Mouse (Mus musculus): ENCODE data around the gene Rnase12. TPM values are rescaled to one million over a fixed set of nuclear protein-coding genes. Genes with fewer than 3 reads are reported as not detected.

Rnase12 gene
- polyA plus RNA-seq, 1 experiment from 2014 or later, result 0.99 TPM

DNA sequence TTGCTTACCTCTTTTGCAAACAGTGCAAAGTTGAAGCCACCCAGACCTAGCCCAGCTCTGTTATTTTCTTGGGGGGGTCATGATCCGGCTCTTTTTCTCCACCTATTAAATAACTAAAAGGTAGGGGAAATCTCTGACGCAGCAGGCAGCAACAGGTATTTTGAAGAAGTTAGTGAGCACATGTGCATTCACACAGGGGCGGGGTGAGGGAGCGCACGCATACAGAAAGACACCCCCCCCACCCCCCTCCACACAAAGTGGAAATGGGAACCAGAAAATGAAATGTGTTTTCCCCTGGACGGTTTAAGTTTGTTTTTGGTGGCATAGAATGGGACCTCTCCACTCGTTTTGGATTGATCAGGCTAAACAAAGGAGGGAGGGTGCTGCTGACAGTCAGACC lies 26.3 kb upstream of the Rnase12 start:
- peak overlapping the region; percentile 60 for H3K4me3 ChIP-seq
- H3K9ac ChIP-seq, result peak overlapping the region; percentile 80; the same call in 1 of the 2 replicates
- H3K27me3 ChIP-seq (replicated peaks), result peaks cover 28% of the 10 kb centered on the region; the same call in 1 of the 2 replicates
- H3K9me3 ChIP-seq, result no peaks in the 10 kb centered on the region
- H3K36me3 ChIP-seq, result no peaks in the 10 kb centered on the region
- WGBS, result 18% methylated on average over 7 of the region's 7 CpGs
- peak overlapping the region; percentile 72 for H3K4me2 ChIP-seq
- H3K4me1 ChIP-seq, result peaks cover 11% of the 10 kb centered on the region; the same call in 1 of the 2 replicates
- H3K27ac ChIP-seq (replicated peaks), result no peak overlapping the region
- no peak for ATAC-seq (ENCODE audit: extremely low read depth, insufficient number of reproducible peaks, low FRiP score, low TSS enrichment)

- Histone ChIP-seq H3K4me1 (peaks cover 11% of the 10 kb centered on the region; the same call in 1 of the 2 replicates), H3K36me3 (no peaks in the 10 kb centered on the region), H3K9ac (peak overlapping the region; percentile 80), H3K27ac (replicated peaks) (no peak overlapping the region), H3K27me3 (replicated peaks) (peaks cover 30% of the 10 kb centered on the region; the same call in 1 of the 2 replicates), H3K9me3 (no peaks in the 10 kb centered on the region), H3K4me3 (peak overlapping the region; percentile 60), H3K4me2 (peak overlapping the region; percentile 72)
- peak; percentile 37; the same call in 1 of the 2 replicates for ATAC-seq (ENCODE audit: extremely low read depth, insufficient number of reproducible peaks, low FRiP score, low TSS enrichment)
- WGBS, result 3% methylated on average over 40 of the region's 40 CpGs
Measured at GRCm38 (mm10) chr14:51082599-51083581, 25.4 kb upstream of the Rnase12 start.

DNA sequence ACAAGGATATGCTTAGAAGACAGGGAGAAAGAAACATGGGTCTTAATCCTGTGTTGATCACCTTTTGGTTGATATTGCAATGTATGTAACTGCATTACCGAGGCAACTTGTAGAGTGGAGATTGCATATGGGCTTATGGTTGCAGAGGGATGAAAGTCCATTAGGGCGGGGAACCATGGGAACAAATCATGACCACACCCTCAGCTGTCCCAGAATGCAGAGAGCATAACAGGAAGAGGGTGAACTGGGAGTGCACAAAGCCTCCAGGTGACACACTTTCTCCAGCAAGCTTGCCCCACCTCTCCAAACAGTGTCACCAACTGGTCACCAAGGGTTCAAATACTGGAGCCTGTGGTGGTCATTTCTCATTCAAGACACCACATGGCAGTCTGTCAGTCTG lies 23.6 kb upstream of the Rnase12 start:
- no peaks in the 10 kb centered on the region for H3K9me3 ChIP-seq
- H3K27me3 ChIP-seq (replicated peaks), result peaks cover 30% of the 10 kb centered on the region; the same call in 1 of the 2 replicates
- no peak for ATAC-seq (ENCODE audit: extremely low read depth, insufficient number of reproducible peaks, low FRiP score, low TSS enrichment)
- no peak overlapping the region for H3K9ac ChIP-seq
- no peaks in the 10 kb centered on the region for H3K36me3 ChIP-seq
- WGBS, result 74% methylated on average over 2 of the region's 2 CpGs
- peaks cover 8% of the 10 kb centered on the region; the same call in 1 of the 2 replicates for H3K4me1 ChIP-seq
- H3K4me3 ChIP-seq, result no peak overlapping the region
- no peak overlapping the region for H3K27ac ChIP-seq (replicated peaks)
- H3K4me2 ChIP-seq, result no peak overlapping the region

GRCm38 (mm10) chr14:51079180-51079579 lies 21.7 kb upstream of the Rnase12 start:
- Histone ChIP-seq H3K9me3 (no peaks in the 10 kb centered on the region), H3K9ac (no peak overlapping the region), H3K27me3 (replicated peaks) (peaks cover 27% of the 10 kb centered on the region; the same call in 1 of the 2 replicates), H3K27ac (replicated peaks) (no peak overlapping the region), H3K4me2 (no peak overlapping the region), H3K4me1 (peaks cover 8% of the 10 kb centered on the region; the same call in 1 of the 2 replicates), H3K4me3 (no peak overlapping the region), H3K36me3 (no peaks in the 10 kb centered on the region)
- ATAC-seq (ENCODE audit: extremely low read depth, insufficient number of reproducible peaks, low FRiP score, low TSS enrichment), result no peak
- WGBS, result 70% methylated on average over 1 of the region's 1 CpGs

GRCm38 (mm10) chr14:51074335-51074734 lies 16.9 kb upstream of the Rnase12 start, which contains the start of gene Olfr750:
Olfr750 (minus strand) TSS chr14:51074435.
- H3K9ac ChIP-seq, result no peak within 1 kb of the TSS
- H3K36me3 ChIP-seq, result no peaks in the 10 kb centered on the region
- no peak within 1 kb of the TSS for H3K4me3 ChIP-seq
- ATAC-seq (ENCODE audit: extremely low read depth, insufficient number of reproducible peaks, low FRiP score, low TSS enrichment), result no peak
- no peak within 1 kb of the TSS for H3K4me2 ChIP-seq
- no peak within 1 kb of the TSS for H3K27ac ChIP-seq (replicated peaks)
- no peaks in the 10 kb centered on the region for H3K9me3 ChIP-seq
- 73% methylated on average over 3 of the region's 3 CpGs for WGBS
- H3K27me3 ChIP-seq (replicated peaks), result peaks cover 22% of the 10 kb centered on the region
- no peaks in the 10 kb centered on the region for H3K4me1 ChIP-seq

DNA sequence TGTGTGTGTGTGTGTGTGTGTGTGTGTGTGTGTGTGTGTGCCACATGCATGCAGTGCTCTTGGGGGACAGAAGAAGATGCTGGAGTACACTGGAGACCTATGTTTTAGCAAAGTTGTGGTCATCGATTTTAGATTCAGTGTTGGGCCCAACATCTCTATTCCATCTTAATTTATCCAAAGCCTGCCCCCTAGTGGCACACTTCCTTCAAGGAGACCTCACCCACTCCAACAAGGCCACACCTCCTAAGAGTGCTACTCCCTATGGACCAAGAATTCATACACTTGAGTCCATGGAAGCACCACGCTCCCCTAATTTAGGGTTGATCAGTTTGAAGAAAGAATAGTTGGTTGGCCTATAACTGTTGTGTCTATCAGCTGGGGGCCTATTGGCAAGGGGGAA lies 12.2 kb upstream of the Rnase12 start:
- no peak for ATAC-seq (ENCODE audit: extremely low read depth, insufficient number of reproducible peaks, low FRiP score, low TSS enrichment)
- Histone ChIP-seq H3K9me3 (no peaks in the 10 kb centered on the region), H3K27ac (replicated peaks) (no peak overlapping the region), H3K9ac (no peak overlapping the region), H3K4me2 (no peak overlapping the region), H3K36me3 (no peaks in the 10 kb centered on the region), H3K27me3 (replicated peaks) (peaks cover 10% of the 10 kb centered on the region), H3K4me1 (0 out of 2 replicates have a peak, but pooled peaks cover 4% of the 10 kb centered on the region), H3K4me3 (no peak overlapping the region)
- 86% methylated on average over 2 of the region's 2 CpGs for WGBS

GRCm38 (mm10) chr14:51068956-51069355 lies 11.5 kb upstream of the Rnase12 start:
- WGBS, result 80% methylated on average over 5 of the region's 5 CpGs
- Histone ChIP-seq H3K9ac (no peak overlapping the region), H3K4me2 (no peak overlapping the region), H3K4me3 (no peak overlapping the region), H3K27me3 (replicated peaks) (peaks cover 10% of the 10 kb centered on the region), H3K36me3 (no peaks in the 10 kb centered on the region), H3K27ac (replicated peaks) (no peak overlapping the region), H3K9me3 (no peaks in the 10 kb centered on the region), H3K4me1 (0 out of 2 replicates have a peak, but pooled peaks cover 4% of the 10 kb centered on the region)
- no peak for ATAC-seq (ENCODE audit: extremely low read depth, insufficient number of reproducible peaks, low FRiP score, low TSS enrichment)

- H3K27me3 ChIP-seq (replicated peaks), result no peaks in the 10 kb centered on the region
- no peak overlapping the region for H3K27ac ChIP-seq (replicated peaks)
- no peak for ATAC-seq (ENCODE audit: extremely low read depth, insufficient number of reproducible peaks, low FRiP score, low TSS enrichment)
- H3K4me3 ChIP-seq, result no peak overlapping the region
- H3K9me3 ChIP-seq, result no peaks in the 10 kb centered on the region
- H3K9ac ChIP-seq, result no peak overlapping the region
- no peaks in the 10 kb centered on the region for H3K36me3 ChIP-seq
- H3K4me2 ChIP-seq, result no peak overlapping the region
- 86% methylated on average over 5 of the region's 5 CpGs for WGBS
- peaks cover 10% of the 10 kb centered on the region for H3K4me1 ChIP-seq
Measured at GRCm38 (mm10) chr14:51060761-51061160, 3.3 kb upstream of the Rnase12 start.

- ATAC-seq (ENCODE audit: extremely low read depth, insufficient number of reproducible peaks, low FRiP score, low TSS enrichment), result no peak
- no peak overlapping the region for H3K9ac ChIP-seq
- peaks cover 32% of the 10 kb centered on the region for H3K4me1 ChIP-seq
- no peaks in the 10 kb centered on the region for H3K36me3 ChIP-seq
- 0 out of 2 replicates have a peak overlapping the region, but pooled peaks have one; percentile 24 for H3K4me2 ChIP-seq
- 69% methylated on average over 13 of the region's 13 CpGs for WGBS
- no peaks in the 10 kb centered on the region for H3K9me3 ChIP-seq
- no peak overlapping the region for H3K27ac ChIP-seq (replicated peaks)
- no peak overlapping the region for H3K4me3 ChIP-seq
- H3K27me3 ChIP-seq (replicated peaks), result no peaks in the 10 kb centered on the region
Measured at GRCm38 (mm10) chr14:51054243-51055237, 2.9 kb downstream of the Rnase12 start.

DNA sequence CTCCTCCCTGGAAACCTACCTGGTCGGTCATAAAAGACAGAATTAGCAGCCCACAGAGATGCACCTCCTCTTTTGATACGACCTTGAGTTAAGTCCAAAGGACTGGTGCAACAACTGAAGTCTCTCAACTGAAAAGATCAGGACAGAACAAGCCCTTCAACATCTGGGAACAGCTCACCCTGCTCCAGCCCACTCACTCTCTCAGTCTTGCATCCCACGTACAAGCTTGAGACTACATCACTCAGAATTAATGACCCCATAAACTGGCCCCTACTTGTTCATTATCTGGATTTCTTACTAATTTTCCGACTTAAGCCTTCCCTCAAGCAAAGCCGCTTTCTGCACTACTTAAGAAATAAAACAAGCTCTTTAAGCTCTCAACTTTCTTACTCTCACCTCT lies 4.3 kb downstream of the Rnase12 start:
- Histone ChIP-seq H3K9ac (no peak overlapping the region), H3K4me3 (no peak overlapping the region), H3K9me3 (no peaks in the 10 kb centered on the region), H3K4me2 (no peak overlapping the region), H3K27me3 (replicated peaks) (no peaks in the 10 kb centered on the region), H3K27ac (replicated peaks) (no peak overlapping the region), H3K4me1 (peaks cover 32% of the 10 kb centered on the region), H3K36me3 (no peaks in the 10 kb centered on the region)
- no peak for ATAC-seq (ENCODE audit: extremely low read depth, insufficient number of reproducible peaks, low FRiP score, low TSS enrichment)
- WGBS, result 74% methylated on average over 5 of the region's 5 CpGs

GRCm38 (mm10) chr14:51051941-51052340 lies 5.5 kb downstream of the Rnase12 start:
- Histone ChIP-seq H3K27ac (replicated peaks) (no peak overlapping the region), H3K4me3 (no peak overlapping the region), H3K9ac (no peak overlapping the region), H3K9me3 (no peaks in the 10 kb centered on the region), H3K4me2 (no peak overlapping the region), H3K27me3 (replicated peaks) (no peaks in the 10 kb centered on the region), H3K4me1 (peaks cover 25% of the 10 kb centered on the region), H3K36me3 (no peaks in the 10 kb centered on the region)
- WGBS, result 51% methylated on average over 5 of the region's 5 CpGs
- ATAC-seq (ENCODE audit: extremely low read depth, insufficient number of reproducible peaks, low FRiP score, low TSS enrichment), result no peak

All from heart, embryonic 13.5 days (tissue).